Mouse (Mus musculus) heart, embryonic 13.5 days (tissue): Measurements from ENCODE around the gene Tshz2. TPM values are rescaled to one million over a fixed set of nuclear protein-coding genes. Genes with fewer than 3 reads are reported as not detected.
A peak's percentile ranks its signal among the peaks of the same experiment; 100 is the strongest.

Experiments used
- ATAC-seq: fragments of 200-750 bp; cut with Nextera tagmentation; 2 replicates; pipeline ENCODE4 v1.8.0; 2017; ENCODE audit warnings: moderate TSS enrichment; ENCODE audit not compliant: insufficient number of reproducible peaks, low FRiP score, low TSS enrichment; ENCODE audit errors: extremely low read depth
- H3K27ac ChIP-seq: fragments of 300-500 bp; sonication (generic); replicated peaks from 2 replicates; pipeline ENCODE4 v1.5.1; 2015; ENCODE audit warnings: moderate library complexity, mild to moderate bottlenecking, inconsistent platforms
- H3K27me3 ChIP-seq: fragments of 300-500 bp; sonication (generic); replicated peaks from 2 replicates; pipeline ENCODE4 v1.6.1; 2015; ENCODE audit warnings: mild to moderate bottlenecking, inconsistent platforms
- H3K36me3 ChIP-seq: fragments of 300-500 bp; sonication (generic); 2 replicates; pipeline ENCODE4 v1.6.1; 2015; ENCODE audit warnings: mild to moderate bottlenecking, inconsistent platforms
- H3K4me1 ChIP-seq: fragments of 300-500 bp; sonication (generic); 2 replicates; pipeline ENCODE4 v1.6.1; 2015; ENCODE audit warnings: inconsistent platforms
- H3K4me2 ChIP-seq: fragments of 300-500 bp; sonication (generic); 2 replicates; pipeline ENCODE4 v1.6.1; 2015; ENCODE audit warnings: inconsistent platforms, mild to moderate bottlenecking, moderate library complexity
- H3K4me3 ChIP-seq: fragments of 300-500 bp; sonication (generic); 2 replicates; pipeline ENCODE4 v1.5.1; 2015; ENCODE audit warnings: moderate library complexity, mild to moderate bottlenecking, inconsistent platforms
- H3K9ac ChIP-seq: fragments of 300-500 bp; sonication (generic); 2 replicates; pipeline ENCODE4 v1.6.1; 2015; ENCODE audit warnings: inconsistent platforms, mild to moderate bottlenecking, moderate library complexity
- H3K9me3 ChIP-seq: fragments of 300-500 bp; sonication (generic); 2 replicates; pipeline ENCODE4 v1.6.1; 2016; ENCODE audit warnings: inconsistent platforms
- WGBS: fragments of 180-500 bp; shearing (Covaris S2); methylation state at CpG from one replicate; pipeline ENCODE4 v1.1.7; 2015; ENCODE audit warnings: mixed read lengths; 5-methylcytosine and 5-hydroxymethylcytosine counted together
- polyA plus RNA-seq: library from polyadenylated mRNA; unstranded; fragments of >200 nt; fragmentation: Nextera tagmentation; extraction: Ambion mirVana; gene quantifications from 2 replicates; pipeline ENCODE4 v1.2.1, GENCODE M21; 2015

Tshz2 gene
- polyA plus RNA-seq, 1 experiment from 2014 or later: 4.1 TPM

DNA sequence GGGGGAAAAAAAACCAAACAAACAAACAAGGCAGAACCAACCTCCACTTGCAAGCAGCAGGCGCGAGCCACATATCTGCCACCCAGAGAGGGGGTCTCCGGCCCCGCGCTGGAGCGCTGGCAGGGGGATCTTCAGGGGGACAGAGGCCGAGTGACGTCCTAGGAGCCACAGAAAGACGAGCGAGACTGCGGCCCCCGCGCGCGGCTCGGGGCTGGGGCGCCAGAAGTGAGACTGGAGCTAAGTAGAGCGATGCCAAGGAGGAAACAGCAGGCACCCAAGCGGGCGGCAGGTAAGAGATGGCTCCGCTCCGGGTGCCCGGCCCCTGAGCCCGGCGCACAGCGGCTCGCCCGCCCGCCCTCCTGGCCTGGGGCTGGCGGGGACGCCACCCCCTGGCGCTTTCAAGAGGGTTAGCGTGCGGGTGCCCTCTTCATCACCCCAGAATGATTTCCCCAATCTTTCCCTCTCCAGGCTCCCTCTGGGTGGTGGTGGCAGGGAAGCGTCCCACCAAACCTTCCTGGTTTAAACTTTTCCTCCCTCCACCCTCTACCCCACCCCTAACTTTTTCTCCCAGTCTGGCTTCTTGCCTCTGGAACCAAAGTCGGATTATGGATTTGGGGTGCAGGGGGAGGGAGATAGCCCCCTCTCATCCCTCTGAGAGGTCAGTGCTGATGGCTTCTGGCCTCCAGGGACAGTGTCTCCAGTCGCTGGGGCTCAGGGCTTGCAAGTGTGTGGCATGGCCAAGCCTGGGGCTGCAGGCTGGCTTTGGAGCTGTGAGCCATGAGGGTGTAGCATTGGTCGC is 877 bp downstream of the Tshz2 start:
- Histone ChIP-seq H3K27me3 (no peaks in the 10 kb centered on the region), H3K27ac (peak overlapping the region; percentile 81), H3K9me3 (no peaks in the 10 kb centered on the region), H3K4me3 (peak overlapping the region; percentile 76), H3K36me3 (no peaks in the 10 kb centered on the region), H3K4me2 (peak overlapping the region; percentile 90), H3K9ac (peak overlapping the region; percentile 90), H3K4me1 (peaks cover 28% of the 10 kb centered on the region)
- no peak for ATAC-seq
- WGBS: under 1% methylated on average over 38 of the region's 38 CpGs

- Histone ChIP-seq H3K9me3 (no peaks in the 10 kb centered on the region), H3K27me3 (no peaks in the 10 kb centered on the region), H3K4me1 (peaks cover 28% of the 10 kb centered on the region), H3K36me3 (no peaks in the 10 kb centered on the region), H3K4me2 (peak overlapping the region; percentile 90), H3K4me3 (peak overlapping the region; percentile 76), H3K9ac (peak overlapping the region; percentile 90), H3K27ac (peak overlapping the region; percentile 81)
- WGBS: 49% methylated on average over 17 of the region's 17 CpGs
- ATAC-seq: no peak
Measured at GRCm38 (mm10) chr2:169634619-169635382, 2.0 kb downstream of the Tshz2 start.

DNA sequence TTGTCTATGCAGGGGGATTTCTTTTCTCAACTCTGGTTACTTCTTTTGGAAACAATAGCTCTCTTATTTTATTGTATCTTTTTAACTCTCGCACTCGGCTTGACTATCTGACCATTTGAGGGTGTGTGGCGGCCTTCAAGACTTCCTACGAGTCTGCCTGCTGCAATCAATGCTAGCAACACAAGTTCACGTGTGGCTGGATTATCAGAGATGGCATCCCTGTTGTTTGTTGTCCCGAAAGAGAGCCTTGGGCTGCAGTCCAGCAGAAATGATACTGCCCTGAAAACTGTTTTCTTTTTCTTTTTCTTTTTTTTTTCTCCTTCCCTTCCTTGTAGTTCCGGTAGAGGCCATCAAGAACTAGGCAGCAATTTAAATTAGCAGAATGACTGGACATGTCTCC is 2.6 kb downstream of the Tshz2 start:
- H3K27ac ChIP-seq: peak overlapping the region; percentile 70
- H3K9ac ChIP-seq: peak overlapping the region; percentile 90
- ATAC-seq: no peak
- no peaks in the 10 kb centered on the region for H3K9me3 ChIP-seq
- no peaks in the 10 kb centered on the region for H3K27me3 ChIP-seq
- 40% methylated on average over 7 of the region's 7 CpGs for WGBS
- H3K4me1 ChIP-seq: peaks cover 31% of the 10 kb centered on the region
- no peaks in the 10 kb centered on the region for H3K36me3 ChIP-seq
- peak overlapping the region; percentile 90 for H3K4me2 ChIP-seq
- H3K4me3 ChIP-seq: peak overlapping the region; percentile 76

- no peak for ATAC-seq
- 44% methylated on average over 4 of the region's 4 CpGs for WGBS
- Histone ChIP-seq H3K9me3 (no peaks in the 10 kb centered on the region), H3K4me1 (peaks cover 31% of the 10 kb centered on the region), H3K4me3 (0 out of 2 replicates have a peak overlapping the region, but pooled peaks have one; percentile 14), H3K27ac (no peak overlapping the region), H3K4me2 (peak overlapping the region; percentile 90), H3K9ac (peak overlapping the region; percentile 3; the same call in 1 of the 2 replicates), H3K27me3 (no peaks in the 10 kb centered on the region), H3K36me3 (no peaks in the 10 kb centered on the region)
Measured at GRCm38 (mm10) chr2:169636414-169636813, 3.6 kb downstream of the Tshz2 start.

DNA sequence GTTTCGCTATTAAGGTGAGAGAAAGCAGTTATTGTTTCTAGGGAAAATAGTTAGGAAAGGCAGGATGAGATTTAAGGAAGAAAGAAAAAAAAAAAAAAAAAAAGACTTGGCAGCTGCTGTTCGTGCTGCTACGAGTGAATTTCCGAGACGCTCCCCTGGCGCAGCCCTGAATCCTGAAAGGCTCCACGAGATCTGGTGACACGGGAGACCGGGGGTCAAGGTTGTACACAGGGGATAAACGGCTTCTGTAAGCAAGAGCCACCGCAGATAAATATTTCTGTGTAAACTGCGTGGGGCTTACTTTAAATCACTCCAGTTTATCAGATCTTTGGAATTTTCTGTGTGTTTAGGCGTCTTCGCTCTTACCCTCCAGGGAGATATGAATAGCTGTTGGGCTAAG is 8.7 kb downstream of the Tshz2 start:
- 0 out of 2 replicates have a peak overlapping the region, but pooled peaks have one; percentile 14 for H3K4me2 ChIP-seq
- no peaks in the 10 kb centered on the region for H3K9me3 ChIP-seq
- no peaks in the 10 kb centered on the region for H3K27me3 ChIP-seq
- no peak overlapping the region for H3K9ac ChIP-seq
- H3K36me3 ChIP-seq: no peaks in the 10 kb centered on the region; the same call in 1 of the 2 replicates
- no peak overlapping the region for H3K4me3 ChIP-seq
- WGBS: 59% methylated on average over 14 of the region's 14 CpGs
- H3K4me1 ChIP-seq: peaks cover 12% of the 10 kb centered on the region; the same call in 1 of the 2 replicates
- no peak for ATAC-seq
- H3K27ac ChIP-seq: no peak overlapping the region

- no peaks in the 10 kb centered on the region; the same call in 1 of the 2 replicates for H3K36me3 ChIP-seq
- no peaks in the 10 kb centered on the region for H3K27me3 ChIP-seq
- no peak overlapping the region for H3K9ac ChIP-seq
- H3K4me3 ChIP-seq: no peak overlapping the region
- no peak for ATAC-seq
- H3K9me3 ChIP-seq: no peaks in the 10 kb centered on the region
- H3K4me1 ChIP-seq: 0 out of 2 replicates have a peak, but pooled peaks cover 3% of the 10 kb centered on the region
- WGBS: 72% methylated on average over 8 of the region's 8 CpGs
- H3K4me2 ChIP-seq: no peak overlapping the region
- H3K27ac ChIP-seq: no peak overlapping the region
Measured at GRCm38 (mm10) chr2:169642420-169642819, 9.6 kb downstream of the Tshz2 start.

DNA sequence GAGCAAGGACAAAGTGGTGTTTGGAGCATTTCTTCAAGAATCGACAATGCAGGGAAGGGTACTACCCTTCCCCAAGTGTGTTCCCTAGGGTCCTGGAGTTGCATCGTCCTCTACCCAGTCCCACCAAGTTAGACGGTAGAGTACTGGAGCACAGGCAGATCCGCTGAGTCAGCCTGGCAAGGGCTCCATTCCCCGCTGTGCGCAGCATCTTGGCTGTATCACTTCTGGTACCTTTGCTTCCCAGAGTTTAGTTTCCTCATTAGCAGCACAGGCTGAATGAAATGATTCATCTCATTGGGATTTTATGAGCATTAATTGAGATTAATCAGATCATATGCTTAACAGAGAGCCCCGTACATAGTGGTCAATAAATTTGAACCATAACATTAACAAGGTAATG is 14.3 kb downstream of the Tshz2 start:
- no peak for ATAC-seq
- Histone ChIP-seq H3K27ac (no peak overlapping the region), H3K9ac (no peak overlapping the region), H3K4me2 (no peak overlapping the region), H3K27me3 (no peaks in the 10 kb centered on the region), H3K9me3 (no peaks in the 10 kb centered on the region), H3K4me1 (no peaks in the 10 kb centered on the region), H3K36me3 (no peaks in the 10 kb centered on the region; the same call in 1 of the 2 replicates), H3K4me3 (no peak overlapping the region)
- WGBS: 82% methylated on average over 7 of the region's 7 CpGs

DNA sequence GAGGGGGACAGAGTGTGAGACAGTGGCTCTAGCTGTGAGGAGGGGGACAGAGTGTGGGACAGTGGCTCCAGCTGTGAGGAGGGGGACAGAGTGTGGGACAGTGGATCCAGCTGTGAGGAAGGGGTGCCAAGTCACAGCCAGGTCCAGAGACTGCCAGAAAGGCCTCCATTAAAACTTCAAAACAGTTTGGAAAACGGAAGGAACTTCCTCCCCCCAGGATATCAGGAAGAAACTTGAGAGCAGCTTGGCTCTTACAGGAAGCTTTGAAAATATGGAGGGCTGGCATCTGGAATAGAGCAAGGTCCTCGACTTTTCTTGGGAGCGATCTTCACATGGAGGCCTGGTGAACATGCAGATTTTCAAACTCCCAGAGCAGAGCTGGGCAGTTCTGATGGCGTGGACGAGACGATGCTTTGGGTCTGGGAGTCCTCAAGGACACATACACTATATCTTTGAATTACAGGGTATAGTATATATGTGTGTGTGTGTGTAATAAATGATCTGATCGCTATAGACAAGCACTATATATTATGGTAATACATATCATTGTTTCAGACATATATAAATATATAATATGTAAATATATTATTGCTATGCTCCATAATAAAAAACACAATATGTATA is 16.6 kb downstream of the Tshz2 start:
- ATAC-seq: no peak
- WGBS: 56% methylated on average over 7 of the region's 7 CpGs
- H3K27ac ChIP-seq: no peak overlapping the region

DNA sequence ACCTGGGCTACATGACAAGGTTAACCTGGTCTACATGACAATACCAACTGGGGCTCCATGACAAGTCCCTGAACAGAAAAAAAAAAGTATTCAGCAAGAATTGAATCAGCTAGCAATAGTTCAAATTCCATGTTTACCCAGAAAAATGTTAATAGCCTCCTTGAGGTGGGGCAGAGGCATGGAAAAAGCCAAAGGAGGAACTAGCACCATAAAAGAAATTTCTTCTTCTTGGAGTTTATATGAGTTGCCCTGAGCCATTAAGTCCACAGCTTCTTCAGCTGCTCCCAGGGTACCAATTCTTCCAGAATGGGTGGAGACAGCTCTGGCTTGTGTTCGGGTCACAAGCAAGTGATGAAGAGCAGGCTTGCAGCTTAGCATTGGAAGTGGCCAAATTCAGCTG is 20.5 kb downstream of the Tshz2 start:
- no peak overlapping the region for H3K4me3 ChIP-seq
- no peaks in the 10 kb centered on the region for H3K27me3 ChIP-seq
- no peaks in the 10 kb centered on the region for H3K36me3 ChIP-seq
- no peaks in the 10 kb centered on the region for H3K4me1 ChIP-seq
- no peaks in the 10 kb centered on the region for H3K9me3 ChIP-seq
- ATAC-seq: no peak
- H3K9ac ChIP-seq: no peak overlapping the region
- WGBS: 77% methylated on average over 1 of the region's 1 CpGs
- no peak overlapping the region for H3K4me2 ChIP-seq
- H3K27ac ChIP-seq: no peak overlapping the region

More for the DNA sequence above, 16.6 kb downstream of the Tshz2 start:
- Histone ChIP-seq H3K36me3 (no peaks in the 10 kb centered on the region), H3K27me3 (no peaks in the 10 kb centered on the region), H3K9ac (no peak overlapping the region), H3K4me1 (no peaks in the 10 kb centered on the region), H3K9me3 (no peaks in the 10 kb centered on the region), H3K4me3 (no peak overlapping the region), H3K4me2 (no peak overlapping the region)

DNA sequence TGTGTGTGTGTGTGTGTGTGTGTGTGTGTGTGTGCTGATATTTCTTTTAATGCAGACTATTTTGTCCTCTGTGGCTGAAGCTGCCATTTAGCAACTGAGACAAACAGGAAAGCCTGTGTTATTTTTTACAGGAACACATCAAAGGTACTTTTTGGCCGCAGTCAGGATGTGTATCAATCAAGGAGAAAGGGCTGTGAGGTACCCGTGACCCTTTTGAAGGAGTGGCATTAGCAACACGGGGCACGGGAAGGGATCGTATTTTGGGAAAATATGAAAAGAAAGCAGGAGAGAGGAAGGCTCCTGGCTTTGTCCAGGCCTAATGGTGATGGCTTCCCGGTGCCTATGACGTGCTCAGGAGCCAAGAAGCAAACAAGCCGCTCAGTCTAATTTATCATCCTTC is 31.0 kb downstream of the Tshz2 start:
- 38% methylated on average over 8 of the region's 8 CpGs for WGBS
- H3K9me3 ChIP-seq: no peaks in the 10 kb centered on the region
- no peaks in the 10 kb centered on the region for H3K27me3 ChIP-seq
- no peak overlapping the region for H3K9ac ChIP-seq
- H3K4me3 ChIP-seq: no peak overlapping the region
- peak overlapping the region; percentile 76 for H3K27ac ChIP-seq
- H3K4me2 ChIP-seq: peak overlapping the region; percentile 31
- peaks cover 58% of the 10 kb centered on the region for H3K4me1 ChIP-seq
- ATAC-seq: no peak
- H3K36me3 ChIP-seq: no peaks in the 10 kb centered on the region

- Histone ChIP-seq H3K4me1 (peaks cover 51% of the 10 kb centered on the region), H3K27ac (peak overlapping the region; percentile 22; the same call in 1 of the 2 replicates)
- ATAC-seq: no peak
Measured at GRCm38 (mm10) chr2:169671264-169671663, 38.5 kb downstream of the Tshz2 start.

More at GRCm38 (mm10) chr2:169671264-169671663, 38.5 kb downstream of the Tshz2 start:
- WGBS: 71% methylated on average over 7 of the region's 7 CpGs
- H3K9ac ChIP-seq: no peak overlapping the region
- H3K36me3 ChIP-seq: no peaks in the 10 kb centered on the region
- H3K27me3 ChIP-seq: no peaks in the 10 kb centered on the region
- no peak overlapping the region for H3K4me2 ChIP-seq
- no peaks in the 10 kb centered on the region for H3K9me3 ChIP-seq
- no peak overlapping the region for H3K4me3 ChIP-seq
